Mouse (Mus musculus) cerebellum, adult 2 months (tissue): Measurements from ENCODE around the gene Secisbp2l. TPM values are rescaled to one million over a fixed set of nuclear protein-coding genes. Genes with fewer than 3 reads are reported as not detected.

Experiments used
- DNase-seq, 2 experiments: peaks; one replicate each; pipeline ENCODE4 v3.0.0; 2021
- H3K27ac ChIP-seq: fragments of 200-500 bp; 2 replicates; pipeline ENCODE4 v1.5.1; 2012; ENCODE audit warnings: low read length, control low read depth, inconsistent platforms; ENCODE audit not compliant: insufficient read depth
- H3K27me3 ChIP-seq: fragments of 200-500 bp; 2 replicates; pipeline ENCODE4 v1.6.1; 2012; ENCODE audit warnings: inconsistent platforms, mild to moderate bottlenecking, low read length, moderate library complexity; ENCODE audit not compliant: control insufficient read depth, insufficient read depth
- H3K4me1 ChIP-seq: fragments of 200-500 bp; 2 replicates; pipeline ENCODE4 v1.6.1; 2011; ENCODE audit warnings: low read length; ENCODE audit not compliant: control insufficient read depth, insufficient read depth
- H3K4me3 ChIP-seq: fragments of 200-500 bp; replicated peaks from 2 replicates; pipeline ENCODE3; 2011; ENCODE audit warnings: mild to moderate bottlenecking, low read depth, low read length, control low read depth; ENCODE audit not compliant: insufficient read depth
- CTCF ChIP-seq: fragments of 200-500 bp; IDR thresholded peaks from 2 replicates; pipeline ENCODE4 v1.5.1; 2011; ENCODE audit warnings: low read depth, mild to moderate bottlenecking, control low read depth, low read length, moderate library complexity, borderline replicate concordance; ENCODE audit not compliant: insufficient read depth
- POLR2A ChIP-seq: fragments of 200-500 bp; IDR thresholded peaks from 2 replicates; pipeline ENCODE4 v1.6.1; 2011; ENCODE audit warnings: low read length, control low read depth, borderline replicate concordance; ENCODE audit not compliant: insufficient read depth
- WGBS: fragments of 180-500 bp; shearing (Covaris S2); methylation state at CpG from one replicate; pipeline ENCODE4 v1.1.7; 2018; 5-methylcytosine and 5-hydroxymethylcytosine counted together
- polyA plus RNA-seq: library from polyadenylated mRNA; depleted of rRNA; stranded (reverse); fragments of >200 nt; gene quantifications from 2 replicates; pipeline ENCODE4 v1.2.3, GENCODE M21; 2012

Secisbp2l gene
- polyA plus RNA-seq, 1 experiment: 37.7 TPM

- H3K27me3 ChIP-seq: no peaks in the 10 kb centered on the region
- peaks cover 2% of the 10 kb centered on the region; the same call in 1 of the 2 replicates for H3K4me1 ChIP-seq
- no peak overlapping the region for H3K4me3 ChIP-seq
- TF ChIP-seq POLR2A (no peak), CTCF (no peak)
- no peak overlapping the region for H3K27ac ChIP-seq
- WGBS: 73% methylated on average over 2 of the region's 2 CpGs
- DNase-seq: no peak
Measured at GRCm38 (mm10) chr2:125792144-125792878, 9.6 kb upstream of the Secisbp2l start.

GRCm38 (mm10) chr2:125791485-125791885, 8.8 kb upstream of the Secisbp2l start:
- WGBS: 82% methylated on average over 7 of the region's 7 CpGs
- TF ChIP-seq POLR2A (no peak), CTCF (no peak)
- DNase-seq: no peak
- no peak overlapping the region for H3K4me3 ChIP-seq
- H3K27me3 ChIP-seq: no peaks in the 10 kb centered on the region
- no peak overlapping the region for H3K27ac ChIP-seq
- H3K4me1 ChIP-seq: peaks cover 2% of the 10 kb centered on the region; the same call in 1 of the 2 replicates

GRCm38 (mm10) chr2:125790242-125790641, 7.6 kb upstream of the Secisbp2l start:
- TF ChIP-seq CTCF: no peak
- no peak for TF ChIP-seq POLR2A
- Histone ChIP-seq H3K4me1 (peaks cover 2% of the 10 kb centered on the region; the same call in 1 of the 2 replicates), H3K27me3 (no peaks in the 10 kb centered on the region), H3K4me3 (no peak overlapping the region), H3K27ac (no peak overlapping the region)
- WGBS: 90% methylated on average over 4 of the region's 4 CpGs
- DNase-seq: no peak

- no peak for TF ChIP-seq CTCF
- TF ChIP-seq POLR2A: no peak
- no peak overlapping the region for H3K4me3 ChIP-seq
- no peaks in the 10 kb centered on the region for H3K27me3 ChIP-seq
- H3K4me1 ChIP-seq: peaks cover 2% of the 10 kb centered on the region; the same call in 1 of the 2 replicates
- WGBS: 70% methylated on average over 5 of the region's 5 CpGs
- no peak overlapping the region for H3K27ac ChIP-seq
- no peak for DNase-seq
Measured at GRCm38 (mm10) chr2:125789265-125789664, 6.6 kb upstream of the Secisbp2l start.

- DNase-seq: no peak
- TF ChIP-seq CTCF (no peak), POLR2A (no peak)
- H3K27me3 ChIP-seq: no peaks in the 10 kb centered on the region
- no peak overlapping the region for H3K4me3 ChIP-seq
- H3K27ac ChIP-seq: no peak overlapping the region
- WGBS: 83% methylated on average over 3 of the region's 3 CpGs
- peaks cover 2% of the 10 kb centered on the region; the same call in 1 of the 2 replicates for H3K4me1 ChIP-seq
Measured at GRCm38 (mm10) chr2:125788785-125789184, 6.1 kb upstream of the Secisbp2l start.

GRCm38 (mm10) chr2:125788351-125788750, 5.7 kb upstream of the Secisbp2l start:
- H3K27ac ChIP-seq: no peak overlapping the region
- no peaks in the 10 kb centered on the region for H3K27me3 ChIP-seq
- no peak overlapping the region for H3K4me3 ChIP-seq
- TF ChIP-seq POLR2A (no peak), CTCF (no peak)
- peaks cover 2% of the 10 kb centered on the region; the same call in 1 of the 2 replicates for H3K4me1 ChIP-seq
- DNase-seq: no peak

DNA sequence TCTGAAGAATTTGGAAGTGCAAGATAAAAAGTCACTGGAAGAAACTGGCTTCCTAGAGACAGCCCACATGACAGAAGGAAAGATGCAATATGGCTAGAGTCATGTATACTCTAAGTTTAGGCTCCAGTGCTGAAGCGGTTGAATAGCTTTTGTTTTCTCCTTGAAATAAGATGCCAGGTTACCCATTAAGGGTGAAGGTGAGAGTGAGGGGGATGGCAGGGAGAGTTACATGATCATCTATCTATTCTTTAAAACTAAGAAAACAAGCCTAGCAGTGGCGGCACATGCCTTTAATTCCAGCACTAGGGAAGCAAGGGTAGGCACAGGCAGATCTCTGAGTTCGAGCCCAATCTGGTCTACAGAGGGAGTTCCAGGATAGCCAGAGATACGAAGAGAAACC, 2.4 kb upstream of the Secisbp2l start:
- no peak for DNase-seq
- H3K4me3 ChIP-seq: no peak overlapping the region
- peaks cover 5% of the 10 kb centered on the region for H3K4me1 ChIP-seq
- no peak overlapping the region for H3K27ac ChIP-seq
- H3K27me3 ChIP-seq: no peaks in the 10 kb centered on the region
- TF ChIP-seq CTCF: no peak
- no peak for TF ChIP-seq POLR2A
- WGBS: 68% methylated on average over 4 of the region's 4 CpGs

GRCm38 (mm10) chr2:125784392-125784791, 1.7 kb upstream of the Secisbp2l start:
- no peak overlapping the region for H3K27ac ChIP-seq
- no peak for TF ChIP-seq CTCF
- no peak for TF ChIP-seq POLR2A
- WGBS: 85% methylated on average over 4 of the region's 4 CpGs
- no peak overlapping the region for H3K4me3 ChIP-seq
- H3K27me3 ChIP-seq: no peaks in the 10 kb centered on the region
- DNase-seq: no peak
- H3K4me1 ChIP-seq: peaks cover 5% of the 10 kb centered on the region
